ENCODE assay signal across 7 mouse cellular contexts in genomic region chr19:53141251-53142072, GRCm38 (mm10). TPM values are rescaled to one million over a fixed set of nuclear protein-coding genes. Genes with fewer than 3 reads are reported as not detected.
DNase-seq lines count a peak whose midpoint lies in the region; ATAC-seq and TF ChIP-seq lines count a peak whose summit lies in the region.

No protein-coding gene starts in this region.

- peak; percentile 20; the same call in 1 of the 2 replicates for ATAC-seq in limb, embryonic 11.5 days (ENCODE audit: insufficient number of reproducible peaks, low FRiP score, low TSS enrichment, low read depth)
- no peak for ATAC-seq in midbrain, embryonic 12.5 days (ENCODE audit: low FRiP score, low read depth)

- H3K36me3 ChIP-seq in limb, embryonic 11.5 days (ENCODE audit: control insufficient read depth, insufficient read depth, low read length) = no peaks in the 10 kb centered on the region
- H3K36me3 ChIP-seq in midbrain, embryonic 12.5 days = no peaks in the 10 kb centered on the region
- no peaks in the 10 kb centered on the region for H3K36me3 ChIP-seq in spleen, adult 2 months (ENCODE audit: control insufficient read depth, insufficient read depth, low read length)

- peaks cover 37% of the 10 kb centered on the region for H3K4me1 ChIP-seq in limb, embryonic 11.5 days (ENCODE audit: control insufficient read depth, insufficient read depth, low read length)
- H3K4me1 ChIP-seq in midbrain, embryonic 12.5 days = peaks cover 43% of the 10 kb centered on the region
- peaks cover 3% of the 10 kb centered on the region; the same call in 1 of the 2 replicates for H3K4me1 ChIP-seq in spleen, adult 2 months (ENCODE audit: control insufficient read depth, insufficient read depth, insufficient read length)

- TF ChIP-seq CTCF in spleen, adult 2 months (IDR thresholded peaks at IDR 0.05; ENCODE audit: extremely low read depth, insufficient read depth, insufficient read length, insufficient replicate concordance) = no peak

- peak overlapping the region; percentile 87 for H3K4me2 ChIP-seq in limb, embryonic 11.5 days (ENCODE audit: low read depth, severe bottlenecking)
- H3K4me2 ChIP-seq in midbrain, embryonic 12.5 days (replicated peaks) = peak overlapping the region; percentile 90

- H3K27ac ChIP-seq in limb, embryonic 11.5 days (replicated peaks; ENCODE audit: low read depth, low read length) = peak overlapping the region; percentile 71
- peak overlapping the region; percentile 36; the same call in 1 of the 2 replicates for H3K27ac ChIP-seq in midbrain, embryonic 12.5 days (replicated peaks)
- H3K27ac ChIP-seq in spleen, adult 2 months (ENCODE audit: insufficient read depth, low read length) = peak overlapping the region; percentile 93

- peak overlapping the region; percentile 62 for H3K9ac ChIP-seq in limb, embryonic 11.5 days (ENCODE audit: low read length)
- peak overlapping the region; percentile 45 for H3K9ac ChIP-seq in midbrain, embryonic 12.5 days (replicated peaks)

- no peaks in the 10 kb centered on the region for H3K9me3 ChIP-seq in limb, embryonic 11.5 days (ENCODE audit: control insufficient read depth, low read length)
- no peaks in the 10 kb centered on the region for H3K9me3 ChIP-seq in midbrain, embryonic 12.5 days

- peak overlapping the region; percentile 41 for H3K4me3 ChIP-seq in limb, embryonic 11.5 days (ENCODE audit: low read depth, low read length)
- peak overlapping the region; percentile 81 for H3K4me3 ChIP-seq in midbrain, embryonic 12.5 days
- H3K4me3 ChIP-seq in spleen, adult 2 months (ENCODE audit: extremely low read depth, insufficient read depth, insufficient read length) = peak overlapping the region; percentile 69

- DNase-seq in adrenal gland, postnatal 36 days = peak; percentile 46 to 61
- peak; percentile 54 for DNase-seq in embryo, embryonic 9.5 days (ENCODE audit: extremely low spot score)
- peak; percentile 88 to 90 for DNase-seq in heart, adult 18-20 months
- DNase-seq in kidney, adult 8-10 months = peak; percentile 63 to 66
- DNase-seq in limb, embryonic 11.5 days (ENCODE audit: low spot score) = peak; percentile 53
- DNase-seq in spleen, adult 2 months (ENCODE audit: low read depth in 1 of 2, low spot score in 2 of 2) = peak in 1 of 2 experiments; percentile 52

- WGBS in limb, embryonic 11.5 days = 1% methylated on average over 23 of the region's 23 CpGs
- WGBS in midbrain, embryonic 12.5 days = 1% methylated on average over 23 of the region's 23 CpGs
- whole genome bisulfite sequencing in spleen, adult 2 months = under 1% methylated on average over 23 of the region's 23 CpGs

- no peak for TF ChIP-seq POLR2A in spleen, adult 2 months (IDR thresholded peaks at IDR 0.05; ENCODE audit: low read depth, low read length)

- H3K27me3 ChIP-seq in limb, embryonic 11.5 days (ENCODE audit: control insufficient read depth, insufficient read depth, low read length) = no peaks in the 10 kb centered on the region
- H3K27me3 ChIP-seq in midbrain, embryonic 12.5 days = peaks cover 24% of the 10 kb centered on the region
- H3K27me3 ChIP-seq in spleen, adult 2 months (ENCODE audit: control insufficient read depth, insufficient read depth, low read length) = no peaks in the 10 kb centered on the region

RNA-seq across cellular contexts. Expression of gene Add3, which starts 1.2 kb away (rescaled TPM):
- 10 to 100 TPM; 36.6 to 52.5 TPM for total RNA-seq in adrenal gland, postnatal 36 days (2021)
- 10 to 100 TPM; 44.3 to 52.5 TPM for total RNA-seq in heart, adult 18-20 months (2021)
- polyA plus RNA-seq in limb, embryonic 11.5 days (2014; fragmentation: Nextera tagmentation; extraction: Ambion mirVana) = 74.4 and 75.1 TPM in 2 replicates
- 45.6 and 47.5 TPM in 2 replicates for polyA plus RNA-seq in midbrain, embryonic 12.5 days (2016; fragmentation: Nextera tagmentation; extraction: Ambion mirVana)
- polyA plus RNA-seq in spleen, adult 2 months (2012; rRNA removed) = 40.6 and 45.1 TPM in 2 replicates

Comparison
In these comparisons a context has a peak if more than half of its experiments do, and no peak if none do; other contexts are left out.
1. H3K27ac ChIP-seq: peak in every context shown above with its lines; median percentile 93 in spleen, adult 2 months; 71 in limb, embryonic 11.5 days; 36 in midbrain, embryonic 12.5 days.